Mouse (Mus musculus): ENCODE data around the gene Ly86. TPM values are rescaled to one million over a fixed set of nuclear protein-coding genes. Genes with fewer than 3 reads are reported as not detected.

Ly86 gene
- total RNA-seq, 2 experiments from 2014 or later, result 177 to 198 TPM

DNA sequence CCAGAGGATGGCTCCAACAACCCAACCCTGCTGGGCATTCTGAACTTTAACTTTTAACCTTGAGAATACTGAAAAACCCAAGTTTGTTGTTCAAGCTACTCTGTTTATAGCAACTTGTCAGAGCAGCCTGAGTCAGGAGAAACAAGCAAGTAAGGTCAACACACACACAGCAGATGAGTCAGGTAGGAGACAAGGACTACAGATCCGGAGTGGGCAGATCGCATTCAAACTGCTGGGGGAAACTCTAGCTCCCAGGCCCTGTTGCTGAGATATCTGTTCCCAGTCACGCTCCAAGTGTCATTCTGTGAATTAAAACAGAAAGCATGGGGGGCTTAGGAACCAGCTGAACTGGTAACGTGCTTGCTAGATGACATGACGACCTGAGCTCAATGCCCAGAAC lies 4.0 kb downstream of the Ly86 start:
- no peak for ATAC-seq (replicated peaks; ENCODE audit: poor library complexity)

DNA sequence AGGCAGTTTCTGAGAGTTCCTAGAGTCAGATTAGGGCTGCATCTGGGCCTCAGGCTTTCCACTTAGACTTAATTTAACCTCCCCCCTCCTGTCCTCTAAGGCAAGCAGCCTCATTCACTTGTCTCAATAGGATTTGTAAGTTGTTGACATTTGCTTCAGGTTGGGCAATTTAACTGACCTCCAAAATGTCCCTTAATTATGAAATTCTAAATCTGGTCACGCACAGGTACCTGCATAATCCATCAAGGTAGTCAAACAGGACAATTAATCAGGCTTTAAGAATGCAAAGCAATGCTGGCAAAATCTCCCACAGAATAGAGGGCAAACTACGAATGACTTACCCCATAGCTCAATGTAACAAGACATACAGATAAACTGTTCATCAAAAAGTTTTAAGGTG lies 8.0 kb downstream of the Ly86 start:
- ATAC-seq (replicated peaks; ENCODE audit: poor library complexity), result no peak

DNA sequence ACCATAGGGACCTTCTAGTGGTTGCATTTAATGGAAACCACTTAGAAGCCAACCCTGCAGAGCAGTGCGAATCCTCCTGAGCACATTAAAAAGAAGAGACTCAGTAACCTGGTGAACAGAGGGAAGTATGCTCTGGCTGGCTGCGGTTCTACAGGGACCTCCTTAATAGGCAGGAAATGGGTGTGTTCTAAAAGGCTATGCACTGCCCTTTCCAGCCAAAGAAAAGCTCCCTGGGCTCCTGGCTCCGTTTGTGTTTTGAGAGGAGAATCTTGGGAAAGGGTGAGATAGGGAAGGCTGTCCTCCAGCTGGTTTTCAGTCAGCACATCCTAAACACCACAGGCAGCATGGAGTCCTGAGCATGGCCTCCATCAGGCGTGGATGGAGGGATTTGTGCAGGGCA lies 8.9 kb downstream of the Ly86 start:
- peak; percentile 53 for ATAC-seq (replicated peaks; ENCODE audit: poor library complexity)

DNA sequence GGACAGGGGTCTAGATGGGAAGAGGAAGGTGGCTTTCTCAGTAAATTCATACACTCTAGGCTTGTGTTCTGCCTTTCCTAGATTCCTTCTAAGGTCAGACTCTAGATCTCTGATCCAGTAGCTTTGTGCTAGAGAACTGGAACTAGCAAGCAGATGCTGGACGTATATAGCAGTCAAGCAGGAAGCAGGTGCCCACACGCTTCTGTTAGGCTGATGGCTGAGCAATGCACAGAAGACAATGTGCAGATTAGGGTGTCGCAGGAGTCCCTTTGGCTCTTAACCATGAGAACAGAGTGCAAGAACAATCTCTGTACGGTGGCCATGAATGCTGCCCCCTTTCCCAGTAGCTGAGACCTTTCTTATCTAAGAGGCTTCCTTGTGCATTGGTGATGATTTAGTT lies 9.4 kb downstream of the Ly86 start:
- ATAC-seq (replicated peaks; ENCODE audit: poor library complexity), result peak; percentile 38

DNA sequence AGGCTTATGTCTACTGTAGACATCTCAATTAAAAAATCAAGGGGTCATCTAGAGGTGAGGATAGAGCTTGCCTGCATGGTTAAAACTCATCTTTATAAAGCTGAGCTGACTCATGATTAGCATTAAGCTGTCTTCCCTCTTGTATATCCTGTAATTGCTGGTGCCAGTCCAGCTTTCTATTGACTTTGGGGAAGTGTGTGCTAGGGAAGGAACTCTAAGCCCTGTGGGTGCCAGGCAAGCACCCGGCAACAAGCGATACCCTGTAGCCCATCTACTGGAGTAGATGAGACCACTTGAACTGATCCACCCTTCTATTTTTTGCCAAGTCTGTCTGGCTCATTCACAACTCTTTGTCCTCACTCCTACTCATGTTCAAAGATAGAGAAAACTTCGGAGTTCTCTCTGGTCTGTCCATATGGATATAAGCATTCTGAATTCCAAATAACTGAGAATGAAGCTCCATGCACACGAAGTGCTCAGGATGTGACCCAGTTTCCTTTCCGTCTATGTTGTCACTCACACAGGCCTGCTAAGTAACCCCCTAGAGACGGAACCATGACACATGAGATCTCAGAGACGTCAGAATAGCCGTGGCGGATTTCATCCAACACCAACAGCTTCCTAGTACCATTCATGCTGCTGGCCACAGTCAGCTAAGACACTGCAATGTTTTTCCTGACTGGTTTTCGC lies 10.8 kb downstream of the Ly86 start:
- peak; percentile 53 for ATAC-seq (replicated peaks; ENCODE audit: poor library complexity)

DNA sequence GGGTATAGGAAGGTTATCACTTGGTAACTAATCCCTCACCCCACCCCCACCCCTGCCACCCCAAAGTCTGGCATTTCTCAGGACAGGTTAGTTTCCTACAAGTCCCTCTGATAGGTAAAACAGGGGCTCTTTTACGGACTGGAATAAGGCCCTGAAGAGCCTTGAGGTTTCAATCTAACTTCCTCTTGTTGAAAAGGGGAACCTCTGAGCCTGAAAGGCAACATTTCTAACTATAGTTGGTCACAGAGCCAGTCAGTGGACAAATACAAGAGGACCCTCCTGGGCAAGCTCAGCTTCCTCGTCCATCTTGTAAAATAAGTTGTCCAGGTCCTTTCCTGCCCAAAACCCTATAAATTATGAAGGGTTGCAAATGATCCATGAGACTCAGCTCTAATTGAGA lies 11.5 kb downstream of the Ly86 start:
- ATAC-seq (replicated peaks; ENCODE audit: poor library complexity), result peak; percentile 66

DNA sequence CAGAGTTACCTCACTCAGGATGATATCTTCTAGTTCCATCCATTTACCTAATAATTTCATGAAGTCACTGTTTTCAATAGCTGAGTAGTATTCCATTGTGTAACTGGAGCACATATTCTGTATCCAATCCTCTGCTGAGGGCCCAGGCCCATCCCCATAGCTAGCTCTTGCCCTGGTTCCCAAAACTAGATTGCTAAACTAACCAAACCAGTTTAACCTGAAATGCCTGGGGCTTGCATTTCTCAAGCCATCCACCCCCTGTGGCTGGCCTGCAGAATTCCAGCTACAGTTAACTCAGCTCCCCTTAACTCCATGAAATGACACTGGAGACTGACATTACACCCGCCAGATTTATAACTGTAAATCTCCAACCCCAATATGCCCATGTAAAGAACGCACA lies 13.1 kb downstream of the Ly86 start:
- ATAC-seq (replicated peaks; ENCODE audit: poor library complexity), result no peak

DNA sequence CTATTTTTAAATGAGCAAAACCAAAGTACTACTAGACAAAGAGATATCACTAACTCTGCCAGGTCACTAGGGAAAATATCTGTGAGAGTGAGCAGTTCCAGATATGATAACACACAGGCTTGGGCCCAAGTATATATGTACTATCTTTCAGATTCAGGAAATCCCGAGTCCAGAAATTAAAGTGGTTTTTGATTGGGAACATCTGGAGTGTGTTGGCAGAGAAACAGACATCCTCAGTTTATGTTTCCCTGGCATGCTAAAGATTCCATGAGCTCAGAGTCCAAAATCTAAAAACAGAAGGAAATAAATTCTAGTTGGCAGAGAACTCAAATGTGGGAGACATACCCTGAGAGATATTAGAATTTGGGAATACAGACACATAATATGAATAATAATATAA lies 16.2 kb downstream of the Ly86 start:
- no peak for ATAC-seq (replicated peaks; ENCODE audit: poor library complexity)

DNA sequence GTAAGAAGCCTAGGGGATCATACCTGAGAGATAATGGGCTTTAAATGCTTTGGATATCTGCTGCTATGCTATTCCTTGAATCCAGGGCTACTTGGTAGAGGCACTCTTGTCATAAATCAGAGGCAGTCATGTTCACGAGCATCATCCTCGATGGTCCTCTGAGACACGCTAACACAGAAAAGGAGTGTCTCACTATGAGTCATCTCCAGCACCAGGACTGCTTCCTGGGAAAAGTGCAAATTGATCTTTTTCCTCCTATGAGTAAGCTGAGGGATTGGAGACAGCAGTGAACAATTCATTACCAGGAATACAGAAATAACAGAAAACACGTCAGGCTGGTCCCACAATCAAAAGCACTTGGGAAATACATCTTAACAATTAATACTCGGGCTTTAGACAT lies 19.3 kb downstream of the Ly86 start:
- no peak for ATAC-seq (replicated peaks; ENCODE audit: poor library complexity)

DNA sequence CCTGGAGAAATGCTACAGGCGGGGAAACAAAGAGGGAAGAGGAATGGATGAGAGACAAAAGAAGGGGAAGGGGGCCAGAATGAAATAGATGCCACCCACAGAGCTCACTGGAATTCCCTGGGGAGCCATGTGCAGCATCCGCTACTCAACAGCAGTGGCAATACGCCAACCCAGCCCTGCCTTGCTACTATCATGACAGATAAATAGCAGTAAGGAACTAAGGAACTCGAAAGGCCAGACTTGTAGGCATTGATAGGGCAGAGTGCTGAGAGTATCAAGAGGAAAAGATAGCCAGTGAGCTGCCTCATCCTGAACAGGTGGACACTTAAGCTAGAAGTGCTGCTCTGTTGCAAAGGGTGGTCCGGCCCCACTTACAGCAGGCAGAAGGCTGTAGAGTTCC lies 31.4 kb downstream of the Ly86 start:
- no peak for ATAC-seq (replicated peaks; ENCODE audit: poor library complexity)

DNA sequence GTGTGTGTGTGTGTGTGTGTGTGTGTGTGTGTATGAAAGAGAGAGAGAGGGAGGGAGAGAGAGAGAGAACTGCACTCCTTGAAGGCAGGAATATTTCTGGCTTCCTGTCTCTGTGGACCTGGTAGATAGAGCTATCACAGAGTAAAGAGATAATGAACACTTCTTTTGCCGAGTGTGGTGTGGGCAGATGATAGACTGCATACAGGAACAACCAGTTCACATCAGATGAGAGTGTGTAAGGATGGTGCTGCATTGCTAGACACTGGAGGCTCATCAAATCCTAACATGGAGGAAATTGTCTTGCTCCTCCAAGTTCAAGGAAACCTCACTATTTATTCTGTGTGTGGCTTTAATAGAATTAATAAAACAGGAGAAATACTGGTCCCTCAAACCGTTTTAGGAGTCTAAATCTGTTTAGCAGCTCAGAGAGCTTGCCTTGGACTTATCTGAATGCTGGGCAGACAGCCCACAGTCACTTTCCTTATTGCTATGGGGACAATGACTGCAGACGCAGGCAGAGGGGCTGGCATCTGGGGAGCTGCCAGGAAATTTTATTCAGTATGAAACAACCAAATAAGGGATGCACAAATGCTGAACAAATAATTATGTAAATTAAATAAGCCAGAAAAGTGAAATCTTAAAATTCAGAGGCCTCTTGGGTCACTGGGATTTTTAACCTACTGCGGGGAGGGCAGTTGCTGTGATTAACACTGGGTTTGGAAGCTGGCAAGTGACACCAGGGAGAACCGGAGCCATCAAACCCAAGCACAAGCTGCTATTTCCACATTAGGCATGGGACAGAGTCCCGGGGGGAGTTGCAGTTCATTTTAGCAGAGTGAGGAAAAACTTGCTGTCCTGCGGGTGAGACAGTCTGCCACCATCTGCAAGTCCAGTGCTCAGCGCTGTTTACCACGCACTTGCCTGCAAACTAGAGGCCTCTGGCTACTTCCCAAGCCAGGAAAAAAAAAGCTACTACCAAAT lies 43.5 kb downstream of the Ly86 start:
- no peak; the same call in 1 of the 2 replicates for ATAC-seq (replicated peaks; ENCODE audit: poor library complexity)

DNA sequence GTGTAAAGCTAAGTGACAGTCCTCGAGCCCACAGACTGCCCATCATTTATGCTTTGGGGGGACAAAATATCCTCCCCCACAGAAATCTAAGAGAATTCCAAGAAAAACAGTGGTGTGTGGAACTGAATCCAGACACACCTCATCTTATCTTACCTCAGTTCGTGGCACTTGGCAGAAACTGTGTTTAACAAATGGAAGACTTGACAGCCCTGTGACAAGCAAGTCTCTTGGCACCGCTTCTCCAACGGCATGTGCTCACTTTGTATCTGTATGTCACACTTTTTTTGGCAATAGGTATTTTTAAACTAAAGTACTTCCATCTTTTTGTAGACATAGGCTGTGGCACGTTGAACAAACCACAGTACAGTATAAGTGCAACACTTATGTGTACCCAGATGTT lies 44.3 kb downstream of the Ly86 start:
- ATAC-seq (replicated peaks; ENCODE audit: poor library complexity), result no peak

DNA sequence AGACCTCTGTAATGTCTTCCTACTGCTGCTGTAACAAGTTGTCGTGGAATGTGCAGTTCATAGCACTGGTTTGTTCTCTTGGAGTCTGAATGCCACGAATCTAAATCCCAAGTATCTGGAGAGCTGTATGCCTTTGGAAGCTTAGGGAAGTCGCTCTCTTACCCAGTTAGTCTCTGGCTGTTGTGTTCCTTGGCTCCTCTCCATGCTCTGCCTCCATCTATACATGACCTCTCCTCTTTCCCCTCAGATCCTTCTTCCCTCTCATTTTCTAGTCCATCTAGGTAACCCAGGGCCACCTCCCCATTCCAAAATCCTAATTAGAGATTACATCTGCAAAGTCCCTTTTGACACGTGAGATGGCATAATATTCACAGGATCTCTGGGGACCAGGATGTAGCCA lies 53.8 kb downstream of the Ly86 start:
- no peak for ATAC-seq (replicated peaks; ENCODE audit: poor library complexity)

DNA sequence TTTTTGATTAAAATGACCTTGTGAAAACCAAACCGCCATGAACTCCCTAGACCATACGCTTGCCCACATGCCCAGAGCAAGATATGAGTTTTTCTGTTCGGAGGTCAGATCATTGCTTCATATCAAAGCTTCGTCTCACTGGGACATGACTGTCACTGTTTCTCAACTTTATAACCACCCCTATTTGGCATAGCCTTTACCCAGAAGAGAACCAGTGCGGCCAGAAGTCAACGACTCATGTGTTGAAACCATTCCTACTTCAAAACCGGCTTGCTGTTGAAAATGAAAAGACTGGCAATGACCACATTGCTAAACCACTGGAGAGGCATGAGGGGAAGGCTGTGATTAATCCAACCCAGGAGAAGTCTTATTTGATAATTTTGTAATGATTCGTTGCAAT lies 54.3 kb downstream of the Ly86 start:
- ATAC-seq (replicated peaks; ENCODE audit: poor library complexity), result peak; percentile 86

DNA sequence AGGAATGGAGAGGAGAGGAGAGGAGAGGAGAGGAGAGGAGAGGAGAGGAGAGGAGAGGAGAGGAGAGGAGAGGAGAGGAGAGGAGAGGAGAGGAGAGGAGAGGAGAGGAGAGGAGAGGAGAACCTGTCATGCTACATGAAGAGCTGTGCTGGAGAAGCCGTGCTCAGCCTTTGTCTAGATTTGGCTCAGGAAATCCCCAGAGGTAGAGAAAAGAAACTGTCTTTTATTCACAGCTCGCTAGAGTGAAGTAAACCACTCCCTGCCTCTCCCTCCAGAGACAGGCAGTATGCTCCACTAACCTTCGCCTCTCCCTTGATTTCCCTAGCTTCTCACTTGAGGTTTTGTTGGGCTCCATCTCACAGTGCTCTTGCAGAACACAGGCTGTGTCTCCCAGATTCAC lies 57.4 kb downstream of the Ly86 start:
- no peak for ATAC-seq (replicated peaks; ENCODE audit: poor library complexity)

DNA sequence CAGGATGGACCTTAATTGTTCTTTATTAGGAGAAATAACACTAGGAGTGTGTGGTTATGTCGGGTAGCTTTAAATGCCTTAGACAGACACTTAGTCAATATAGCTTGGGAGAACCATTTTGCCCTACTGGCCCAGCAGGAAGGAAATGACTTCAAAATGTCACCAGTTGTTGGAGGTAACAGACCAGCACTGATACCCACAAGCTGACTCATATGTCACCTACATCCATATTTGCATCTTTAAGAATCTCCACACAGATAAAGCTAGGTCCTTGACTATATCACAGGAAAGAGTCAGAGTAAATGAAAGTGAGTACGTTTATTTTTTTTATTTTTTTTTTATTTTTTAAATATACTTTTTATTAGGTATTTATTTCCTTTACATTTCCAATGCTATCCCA lies 58.7 kb downstream of the Ly86 start:
- ATAC-seq (replicated peaks; ENCODE audit: poor library complexity), result no peak

DNA sequence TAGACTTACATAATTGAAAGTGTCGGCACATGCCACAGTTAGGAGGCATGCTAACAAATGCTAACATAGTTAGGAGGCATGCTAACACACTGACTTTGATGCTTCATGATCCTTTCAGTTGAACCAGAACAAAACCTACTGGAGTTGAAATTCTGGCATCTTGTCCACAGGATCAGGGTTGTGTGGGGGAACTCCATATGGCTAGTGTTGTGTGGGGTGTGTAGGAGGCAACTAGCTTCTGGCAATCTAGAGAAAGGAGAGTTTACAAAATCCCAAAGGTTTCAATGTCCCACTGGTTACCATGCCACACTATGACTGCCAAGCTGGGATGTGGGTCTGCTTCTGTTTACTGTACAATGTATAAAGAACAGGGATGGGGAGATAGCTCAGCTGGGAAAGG lies 70.7 kb downstream of the Ly86 start:
- no peak for ATAC-seq (replicated peaks; ENCODE audit: poor library complexity)

DNA sequence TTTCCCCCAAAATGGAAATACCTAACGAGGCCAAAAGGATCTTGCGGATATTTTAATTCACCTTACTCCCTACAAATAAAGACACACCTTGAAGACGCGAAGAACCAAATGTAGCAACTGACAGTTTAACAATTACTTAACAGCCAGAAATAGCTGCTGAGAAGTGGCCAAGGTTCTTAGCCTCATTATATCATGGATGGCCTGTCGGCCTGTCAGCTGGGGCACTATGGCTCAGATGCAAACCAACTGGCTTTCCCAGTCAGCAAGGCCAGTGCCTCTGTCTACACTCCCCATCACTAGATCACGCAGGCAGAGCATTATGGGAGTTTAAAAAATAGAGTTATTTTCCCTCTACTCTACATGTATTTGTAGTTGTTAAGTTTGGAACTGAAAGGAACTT lies 78.4 kb downstream of the Ly86 start:
- no peak for ATAC-seq (replicated peaks; ENCODE audit: poor library complexity)

DNA sequence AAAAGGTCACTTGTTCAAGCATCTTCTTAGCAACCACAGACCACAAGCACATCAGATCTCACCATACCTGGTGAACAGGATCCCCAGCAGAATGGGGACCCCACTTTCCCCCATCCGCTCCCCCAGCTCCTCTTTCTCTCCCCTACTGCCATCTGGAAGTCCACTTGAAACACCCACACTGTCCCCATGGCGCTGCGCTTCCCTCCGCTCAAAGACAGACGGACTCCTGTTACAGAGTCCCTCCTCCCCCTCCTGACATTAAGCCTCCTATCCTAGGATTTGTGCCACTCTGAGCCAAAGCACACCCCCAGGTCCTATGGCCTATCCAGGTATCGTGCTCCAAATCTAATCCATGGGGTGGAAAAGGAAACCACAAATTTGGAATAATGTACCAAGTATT lies 79.9 kb downstream of the Ly86 start:
- no peak for ATAC-seq (replicated peaks; ENCODE audit: poor library complexity)

DNA sequence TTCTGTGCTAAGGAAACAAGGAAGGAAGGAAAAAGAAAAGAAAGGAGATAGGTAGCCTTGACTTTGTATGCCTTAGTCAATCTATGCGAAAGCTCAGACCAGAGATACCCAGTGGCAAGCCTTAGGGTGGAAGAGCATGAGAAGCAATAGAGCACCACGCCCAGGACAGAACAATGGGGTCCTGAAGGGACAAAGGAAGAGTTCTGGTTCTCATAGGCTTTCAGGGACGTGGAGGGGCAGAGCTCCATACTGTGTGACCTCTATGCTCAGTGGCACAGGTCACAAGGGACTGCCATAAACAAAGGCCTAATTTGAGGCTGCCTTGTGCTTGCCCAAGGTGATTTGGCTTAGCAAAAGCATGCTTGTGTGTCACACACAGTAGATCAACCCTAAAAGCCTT lies 80.4 kb downstream of the Ly86 start:
- ATAC-seq (replicated peaks; ENCODE audit: poor library complexity), result no peak

DNA sequence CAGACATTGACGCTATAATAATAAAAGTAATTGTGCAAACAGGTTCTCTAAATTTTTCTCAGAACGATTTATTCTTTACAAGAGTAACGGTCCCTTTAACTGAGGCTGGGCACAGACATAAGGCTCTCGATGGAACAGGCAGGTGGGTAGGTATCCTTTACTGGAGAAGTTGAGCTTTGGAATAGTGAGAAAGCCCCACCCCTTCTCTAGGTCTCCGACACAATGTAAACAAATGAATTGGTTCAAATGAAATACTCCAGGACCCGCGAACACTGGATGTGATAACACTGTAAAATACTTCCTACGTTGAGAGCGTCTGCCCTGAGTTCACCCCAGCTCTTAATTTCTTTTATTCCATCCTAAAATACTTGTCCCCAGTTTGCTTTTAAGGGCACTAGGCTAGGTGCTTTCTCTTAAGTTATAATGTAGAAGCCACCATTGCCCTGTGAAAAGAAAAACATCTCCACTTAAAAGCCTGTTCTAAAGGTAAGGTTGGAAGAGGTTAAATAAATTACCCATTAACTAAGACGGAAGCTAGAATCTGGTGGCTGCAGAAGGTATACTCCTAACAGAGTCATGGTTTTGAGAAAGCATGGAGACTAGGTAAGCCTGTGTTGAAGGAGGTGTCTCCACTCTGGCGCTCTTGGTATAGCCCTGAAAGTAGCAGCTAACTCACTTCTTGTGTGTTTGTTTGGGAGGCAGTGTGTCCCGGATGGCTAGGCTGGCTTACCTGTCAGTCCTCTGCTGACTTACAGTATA lies 81.7 kb downstream of the Ly86 start:
- no peak for ATAC-seq (replicated peaks; ENCODE audit: poor library complexity)

DNA sequence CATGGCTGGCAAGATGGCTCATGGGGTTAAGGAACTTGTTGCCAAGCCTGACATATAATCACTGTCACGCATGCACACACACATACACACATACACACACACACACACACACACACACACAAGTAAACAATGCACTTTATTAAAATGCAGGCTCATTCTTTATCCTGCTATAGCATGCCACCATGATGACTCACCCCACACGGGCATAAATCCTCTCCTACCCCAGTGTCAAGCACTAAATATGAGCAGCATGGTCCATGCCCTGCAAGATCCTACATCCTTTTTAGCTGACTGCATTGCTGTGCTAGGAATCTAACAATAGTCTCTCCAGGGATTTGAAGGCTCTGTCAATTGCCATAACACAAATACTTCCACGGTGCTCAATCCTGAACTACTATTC lies 83.5 kb downstream of the Ly86 start:
- ATAC-seq (replicated peaks; ENCODE audit: poor library complexity), result no peak

Measured in megakaryocyte progenitor cell, adult 5-6 weeks (primary cell).